Mouse (Mus musculus) ES-Bruce4 (cell line): ENCODE measurements at regions not wholly inside any gene's neighbourhood (a gene's known extent, or its start where the extent isn't known, plus 50 kb on each side); places are given as distances from the start of the nearest gene placed in this dataset.
A peak's percentile ranks its signal among the peaks of the same experiment; 100 is the strongest.

Source experiments
- H3K27ac ChIP-seq: 2 replicates; pipeline ENCODE4 v1.5.1; 2012; ENCODE audit warnings: low read length, inconsistent platforms; ENCODE audit not compliant: insufficient read depth
- H3K27me3 ChIP-seq: 2 replicates; pipeline ENCODE4 v1.6.1; 2012; ENCODE audit warnings: mild to moderate bottlenecking, low read length, inconsistent platforms; ENCODE audit not compliant: control insufficient read depth, poor library complexity, insufficient read depth, severe bottlenecking
- H3K36me3 ChIP-seq: 2 replicates; pipeline ENCODE4 v1.6.1; 2012; ENCODE audit warnings: inconsistent platforms, mild to moderate bottlenecking, low read length, moderate library complexity; ENCODE audit not compliant: control insufficient read depth, poor library complexity, insufficient read depth, severe bottlenecking
- H3K4me1 ChIP-seq: one replicate; pipeline ENCODE4 v1.8.1; 2011; ENCODE audit warnings: low read length; ENCODE audit not compliant: control insufficient read depth, insufficient read depth
- H3K4me3 ChIP-seq: 2 replicates; pipeline ENCODE4 v1.5.1; 2011; ENCODE audit warnings: low read depth, mild to moderate bottlenecking, low read length
- H3K9ac ChIP-seq: 2 replicates; pipeline ENCODE4 v1.6.1; 2012; ENCODE audit warnings: low read depth, mild to moderate bottlenecking, inconsistent platforms; ENCODE audit not compliant: poor library complexity, severe bottlenecking
- H3K9me3 ChIP-seq: replicated peaks from 2 replicates; pipeline ENCODE4 v1.6.1; 2012; ENCODE audit warnings: mild to moderate bottlenecking, low read length, inconsistent platforms; ENCODE audit not compliant: control insufficient read depth, poor library complexity, insufficient read depth, severe bottlenecking
- CTCF ChIP-seq: IDR thresholded peaks from one replicate; pipeline ENCODE4 v1.8.1; 2011; ENCODE audit warnings: low read depth, low read length
- EP300 ChIP-seq: IDR thresholded peaks from 2 replicates; pipeline ENCODE4 v1.6.1; 2011; ENCODE audit warnings: low read depth, low read length; ENCODE audit not compliant: insufficient read depth
- POLR2A ChIP-seq: IDR thresholded peaks from one replicate; pipeline ENCODE4 v1.8.1; 2011; ENCODE audit warnings: low read length; ENCODE audit not compliant: insufficient read depth

DNA sequence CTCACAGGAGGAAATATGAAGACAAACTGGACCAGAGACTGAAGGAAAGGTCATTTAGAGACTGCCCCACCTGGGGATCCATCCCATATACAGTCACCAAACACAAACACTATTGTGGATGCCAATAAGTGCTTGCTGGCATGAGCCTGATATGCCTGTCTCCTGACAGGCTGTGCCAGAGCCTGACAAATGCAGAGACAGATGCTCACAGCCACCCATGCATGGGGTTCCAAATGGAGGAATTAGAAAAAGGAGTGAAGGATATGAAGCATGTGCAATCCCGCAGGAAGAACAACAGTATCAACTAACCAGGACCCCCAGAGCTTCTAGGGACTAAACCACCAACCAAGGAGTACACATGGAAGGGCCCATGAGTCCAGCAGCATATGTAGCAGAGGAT lies 505.9 kb downstream of the Gm6685 start:
- no peak for TF ChIP-seq EP300
- TF ChIP-seq POLR2A: no peak
- TF ChIP-seq CTCF: no peak
- Histone ChIP-seq H3K27me3 (no peaks in the 10 kb centered on the region), H3K9me3 (no peaks in the 10 kb centered on the region), H3K4me1 (no peaks in the 10 kb centered on the region), H3K27ac (no peak overlapping the region), H3K4me3 (no peak overlapping the region), H3K9ac (no peak overlapping the region), H3K36me3 (no peaks in the 10 kb centered on the region)

DNA sequence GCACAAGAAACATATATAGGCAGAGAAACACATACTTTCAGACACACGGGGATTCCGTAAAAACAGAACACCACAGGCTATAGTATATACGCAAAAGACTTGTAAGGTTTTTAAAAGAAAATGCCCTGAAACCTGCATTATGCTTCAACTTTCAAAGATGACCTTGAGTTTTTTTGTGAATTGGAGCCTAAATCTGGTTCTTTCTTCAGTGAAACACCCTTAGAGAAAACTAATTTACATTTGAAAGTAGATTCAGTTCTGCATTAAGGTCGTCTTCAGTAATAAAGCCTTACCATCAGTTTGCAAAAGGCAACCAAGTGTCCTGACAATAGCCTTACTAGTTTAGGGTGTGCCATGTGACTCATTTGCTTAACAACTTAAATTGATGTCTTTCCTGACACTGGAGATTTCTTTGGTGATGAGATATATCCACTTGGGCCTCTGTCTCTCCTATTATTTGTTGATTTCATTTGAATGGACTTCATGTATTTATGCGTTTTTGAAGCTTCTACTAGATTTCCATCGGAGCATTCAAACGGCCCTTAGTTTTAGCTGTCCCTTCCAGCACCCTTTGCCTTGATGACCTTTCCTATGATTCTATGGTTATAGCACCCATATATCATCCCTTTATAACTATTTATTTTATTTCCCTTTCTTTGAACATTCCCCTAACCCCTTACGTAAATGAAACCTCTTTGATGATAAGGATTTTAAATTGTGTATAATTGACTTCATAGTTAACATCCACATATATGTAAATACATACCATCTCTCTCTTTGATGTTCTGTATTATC lies 539.6 kb downstream of the Gm6685 start:
- H3K4me3 ChIP-seq: no peak overlapping the region
- H3K27me3 ChIP-seq: no peaks in the 10 kb centered on the region
- no peak for TF ChIP-seq CTCF
- TF ChIP-seq POLR2A: no peak
- TF ChIP-seq EP300: no peak
- no peak overlapping the region for H3K27ac ChIP-seq
- H3K9me3 ChIP-seq: no peaks in the 10 kb centered on the region
- no peaks in the 10 kb centered on the region for H3K4me1 ChIP-seq
- H3K36me3 ChIP-seq: no peaks in the 10 kb centered on the region
- H3K9ac ChIP-seq: no peak overlapping the region

DNA sequence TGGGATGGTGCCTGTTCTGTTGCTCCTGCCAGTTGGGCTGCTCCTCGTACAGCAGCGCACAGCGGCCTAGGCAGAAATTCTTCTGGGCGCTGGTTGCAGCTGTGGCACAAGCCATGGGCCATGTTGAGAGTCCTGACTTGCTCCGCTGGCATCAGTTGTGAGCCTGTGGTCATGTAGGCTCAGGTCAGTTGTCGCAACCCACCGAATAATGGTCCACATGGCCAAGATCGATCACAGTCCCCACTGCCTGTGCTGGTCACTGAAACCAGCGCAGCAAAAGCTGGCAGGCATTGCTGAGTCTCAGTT lies 585.8 kb downstream of the Gm6685 start:
- Histone ChIP-seq H3K36me3 (no peaks in the 10 kb centered on the region), H3K27ac (no peak overlapping the region), H3K4me3 (peak overlapping the region; percentile 21), H3K4me1 (no peaks in the 10 kb centered on the region), H3K27me3 (no peaks in the 10 kb centered on the region; the same call in 1 of the 2 replicates), H3K9ac (no peak overlapping the region), H3K9me3 (no peaks in the 10 kb centered on the region)
- no peak for TF ChIP-seq CTCF
- no peak for TF ChIP-seq POLR2A
- no peak for TF ChIP-seq EP300

DNA sequence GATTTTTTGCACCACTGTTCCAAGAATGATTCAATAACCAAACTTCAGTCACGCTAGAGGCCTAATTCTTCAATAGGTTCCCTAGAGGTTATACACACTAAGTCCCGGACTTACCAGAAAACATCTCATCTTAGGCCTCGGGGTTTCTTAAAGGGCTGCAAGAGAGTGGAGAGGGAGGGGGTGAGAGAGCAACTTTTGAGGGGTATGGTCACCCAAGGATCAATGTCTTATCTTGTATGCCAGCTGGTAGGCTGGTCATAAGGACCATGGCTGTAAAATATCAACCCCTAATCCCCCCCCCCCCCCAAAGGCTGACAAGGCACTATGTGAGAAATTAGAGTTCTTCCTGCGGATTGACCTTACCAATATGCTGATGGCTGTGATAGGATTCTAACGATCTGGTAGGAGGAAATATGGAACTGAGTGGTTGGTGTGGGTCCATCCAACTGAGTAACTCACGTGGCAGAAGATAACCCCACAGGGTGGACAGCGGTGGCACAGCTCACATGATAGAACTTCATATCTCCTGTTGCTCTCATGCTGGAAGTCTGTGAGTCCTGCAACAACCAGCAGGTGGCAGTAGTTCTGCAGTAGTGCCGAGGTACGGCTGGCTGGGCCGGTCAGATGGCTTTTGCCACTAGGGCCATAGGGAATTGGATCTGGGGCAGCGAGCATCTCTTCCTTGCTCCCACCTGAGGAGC lies 586.3 kb downstream of the Gm6685 start:
- H3K4me1 ChIP-seq: no peaks in the 10 kb centered on the region
- no peaks in the 10 kb centered on the region; the same call in 1 of the 2 replicates for H3K27me3 ChIP-seq
- TF ChIP-seq POLR2A (no peak), CTCF (peak; percentile 89)
- peak overlapping the region; percentile 21 for H3K4me3 ChIP-seq
- no peak overlapping the region for H3K9ac ChIP-seq
- no peak overlapping the region for H3K27ac ChIP-seq
- H3K9me3 ChIP-seq: no peaks in the 10 kb centered on the region
- no peaks in the 10 kb centered on the region for H3K36me3 ChIP-seq

DNA sequence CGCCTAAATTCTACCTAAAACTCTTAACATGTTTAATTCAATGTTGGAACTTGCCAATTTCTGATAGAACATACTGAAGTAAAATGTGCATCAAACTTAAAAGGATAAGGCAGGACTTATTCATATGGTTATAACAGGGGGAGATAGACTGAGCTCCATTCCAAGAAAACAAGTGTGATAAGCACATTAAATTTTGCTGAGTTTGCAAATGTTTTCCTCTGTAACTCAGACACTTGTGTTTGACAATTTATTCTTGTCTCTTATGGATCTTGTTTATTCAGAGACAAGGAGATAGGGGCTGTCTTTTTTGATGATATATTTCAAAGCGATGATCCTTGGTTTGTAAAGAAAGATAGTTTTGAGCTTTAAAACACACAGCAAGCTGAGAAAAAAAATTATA lies 613.6 kb downstream of the Gm6685 start:
- H3K4me1 ChIP-seq: no peaks in the 10 kb centered on the region

DNA sequence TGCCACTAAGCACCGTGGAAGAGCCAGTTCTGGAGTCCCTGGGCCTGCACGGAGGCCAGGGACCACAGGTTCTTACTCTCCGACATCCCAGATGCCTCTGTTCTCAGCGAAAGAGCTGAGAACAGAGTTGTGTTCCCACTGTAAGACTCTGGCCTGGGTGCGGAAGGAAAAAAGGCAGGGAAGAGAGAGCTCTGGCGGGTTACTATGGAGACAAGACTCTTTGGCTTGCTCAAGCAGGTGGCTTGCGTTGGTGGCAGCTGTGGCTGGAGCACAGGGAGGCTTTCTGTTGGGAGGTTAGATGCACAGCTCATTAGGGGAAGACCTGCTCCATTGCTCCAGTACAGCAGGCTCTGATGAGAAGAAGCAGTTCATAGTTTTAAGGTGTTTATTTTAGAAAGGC lies 618.3 kb downstream of the Gm6685 start:
- TF ChIP-seq POLR2A: no peak
- TF ChIP-seq EP300: no peak
- TF ChIP-seq CTCF: no peak
- no peaks in the 10 kb centered on the region for H3K36me3 ChIP-seq
- no peak overlapping the region for H3K27ac ChIP-seq
- H3K9me3 ChIP-seq: no peaks in the 10 kb centered on the region
- H3K4me3 ChIP-seq: no peak overlapping the region
- no peaks in the 10 kb centered on the region for H3K4me1 ChIP-seq
- no peak overlapping the region for H3K9ac ChIP-seq
- H3K27me3 ChIP-seq: no peaks in the 10 kb centered on the region

More for the DNA sequence above, 613.6 kb downstream of the Gm6685 start:
- TF ChIP-seq POLR2A (no peak), EP300 (no peak), CTCF (no peak)
- Histone ChIP-seq H3K27me3 (no peaks in the 10 kb centered on the region), H3K36me3 (no peaks in the 10 kb centered on the region), H3K9ac (no peak overlapping the region), H3K9me3 (no peaks in the 10 kb centered on the region), H3K27ac (no peak overlapping the region), H3K4me3 (no peak overlapping the region)
